ENCODE assay signal across 8 mouse cellular contexts in genomic region chr4:136886101-136886500, GRCm38 (mm10). TPM values are rescaled to one million over a fixed set of nuclear protein-coding genes. Genes with fewer than 3 reads are reported as not detected.
DNase-seq lines count a peak whose midpoint lies in the region; ATAC-seq and TF ChIP-seq lines count a peak whose summit lies in the region.

C1qb (minus strand) TSS chr4:136886187.

- WGBS in hindbrain, embryonic 16.5 days: 70% methylated on average over 7 of the region's 7 CpGs
- 73% methylated on average over 7 of the region's 7 CpGs for WGBS in liver, adult 2 months

- no peak for ATAC-seq in hindbrain, embryonic 16.5 days

- no peak for TF ChIP-seq POLR2A in liver, adult 2 months (IDR thresholded peaks at IDR 0.05; ENCODE audit: extremely low read depth, insufficient read depth, low read length)

- no peak for TF ChIP-seq CTCF in liver, adult 2 months (IDR thresholded peaks at IDR 0.05; ENCODE audit: low read depth, low read length)

- H3K27me3 ChIP-seq in hindbrain, embryonic 16.5 days (replicated peaks; ENCODE audit: control insufficient read depth, insufficient read depth, low read length): 0 out of 2 replicates have a peak, but pooled peaks cover 1% of the 10 kb centered on the region
- H3K27me3 ChIP-seq in liver, adult 2 months (ENCODE audit: control insufficient read depth, insufficient read depth, low read length): no peaks in the 10 kb centered on the region

- DNase-seq in adrenal gland, adult 2 months: peak; percentile 26
- DNase-seq in adrenal gland, postnatal 14 days: no peak
- peak; percentile 19 for DNase-seq in gastrocnemius, postnatal 14 days
- DNase-seq in liver, adult 2 months (ENCODE audit: extremely low read depth, low read depth, low spot score): peak; percentile 60
- DNase-seq in telencephalon, adult 2 months (ENCODE audit: low read depth, low spot score): peak; percentile 68
- no peak for DNase-seq in cerebellum, postnatal 4 days (ENCODE audit: low spot score in 2 of 2)
- DNase-seq in kidney, adult 11 months: no peak

- H3K9me3 ChIP-seq in hindbrain, embryonic 16.5 days (ENCODE audit: control insufficient read depth, low read length): no peaks in the 10 kb centered on the region

- H3K4me2 ChIP-seq in hindbrain, embryonic 16.5 days (ENCODE audit: low read length): no peak within 1 kb of the TSS

- peak within 1 kb of the TSS; percentile 8; the same call in 1 of the 2 replicates for H3K9ac ChIP-seq in hindbrain, embryonic 16.5 days (ENCODE audit: low read depth, low read length)
- H3K9ac ChIP-seq in liver, adult 2 months (ENCODE audit: low read depth, low read length): peak within 1 kb of the TSS; percentile 3; the same call in 1 of the 2 replicates

- H3K27ac ChIP-seq in hindbrain, embryonic 16.5 days (ENCODE audit: low read depth, low read length): peak within 1 kb of the TSS; percentile 25; the same call in 1 of the 2 replicates
- peak within 1 kb of the TSS; percentile 46 for H3K27ac ChIP-seq in liver, adult 2 months (replicated peaks; ENCODE audit: insufficient read depth, low read depth, low read length)

- no peaks in the 10 kb centered on the region for H3K79me2 ChIP-seq in liver, adult 2 months (ENCODE audit: control insufficient read depth, insufficient read depth, low read length)

- no peaks in the 10 kb centered on the region for H3K4me1 ChIP-seq in hindbrain, embryonic 16.5 days (ENCODE audit: control insufficient read depth, insufficient read depth, low read depth, low read length)
- H3K4me1 ChIP-seq in liver, adult 2 months (ENCODE audit: control insufficient read depth, insufficient read depth, low read length): no peaks in the 10 kb centered on the region

- no peaks in the 10 kb centered on the region for H3K36me3 ChIP-seq in hindbrain, embryonic 16.5 days (ENCODE audit: control insufficient read depth, insufficient read depth, low read length)
- H3K36me3 ChIP-seq in liver, adult 2 months (ENCODE audit: control insufficient read depth, insufficient read depth, low read length): no peaks in the 10 kb centered on the region

- intact Hi-C loops in gastrocnemius, postnatal 14 days (cut with DNase I; ENCODE audit: low total_unique reads): no loop called here

- H3K4me3 ChIP-seq in hindbrain, embryonic 16.5 days (ENCODE audit: low read length): no peak within 1 kb of the TSS
- H3K4me3 ChIP-seq in liver, adult 2 months (ENCODE audit: insufficient read depth, low read depth, low read length): peak within 1 kb of the TSS; percentile 23

RNA-seq across cellular contexts. Expression of gene C1qb, which starts in this region (rescaled TPM):
- 10 to 100 TPM; 62.5 to 82.8 TPM for total RNA-seq in adrenal gland, adult 2 months (2021)
- 95.5 and 110 TPM in 2 replicates for polyA plus RNA-seq in adrenal gland, adult 2 months (2012; rRNA removed)
- total RNA-seq in adrenal gland, postnatal 14 days (2021): 28.1 and 31.7 TPM in 2 replicates
- total RNA-seq in gastrocnemius, postnatal 14 days (2021): 10 to 100 TPM; 18.8 to 20.8 TPM
- polyA plus RNA-seq in hindbrain, embryonic 16.5 days (2015; fragmentation: Nextera tagmentation; extraction: Ambion mirVana): 49.8 and 53.9 TPM in 2 replicates
- total RNA-seq in liver, adult 2 months (2014; rRNA removed): 64.7 and 68.4 TPM in 2 replicates
- polyA plus RNA-seq in liver, adult 2 months (2012; rRNA removed): 56.7 and 88.8 TPM in 2 replicates

Comparison
In these comparisons a context has a peak if more than half of its experiments do, and no peak if none do; other contexts are left out.
1. DNase-seq: peak in adrenal gland, adult 2 months (single experiment), gastrocnemius, postnatal 14 days (single experiment), liver, adult 2 months (single experiment) and telencephalon, adult 2 months (single experiment); none in adrenal gland, postnatal 14 days (single experiment), cerebellum, postnatal 4 days (0 of 2) and kidney, adult 11 months (single experiment).